Mouse (Mus musculus): Measurements from ENCODE around the gene Gria1. TPM values are rescaled to one million over a fixed set of nuclear protein-coding genes. Genes with fewer than 3 reads are reported as not detected.

Gene Gria1
- polyA plus RNA-seq, 1 experiment, result not detected

DNA sequence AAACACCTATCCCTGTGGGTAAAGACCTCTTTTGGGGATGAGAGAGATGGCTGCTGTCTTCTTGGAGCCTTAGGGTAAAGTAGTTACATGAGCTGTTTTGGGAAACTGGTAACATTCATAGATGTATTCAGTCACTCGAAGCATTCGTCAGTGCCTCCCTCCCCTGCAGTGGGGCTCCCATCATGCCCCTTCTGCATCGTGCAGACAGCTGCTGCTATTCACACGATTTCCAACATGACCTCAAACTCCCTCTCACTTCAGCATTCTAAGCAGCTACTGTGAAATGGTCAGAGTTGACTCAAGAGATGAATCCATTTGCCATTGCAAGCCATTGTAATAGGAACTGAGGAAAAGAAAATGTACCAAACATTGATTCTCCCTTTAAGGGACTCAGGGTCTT lies 11.2 kb downstream of the Gria1 start:
- H3K27ac ChIP-seq (replicated peaks; ENCODE audit: low read depth, low read length), result no peak overlapping the region
- no peak overlapping the region for H3K4me3 ChIP-seq (ENCODE audit: insufficient read depth, low read depth, low read length)
- no peaks in the 10 kb centered on the region for H3K4me1 ChIP-seq (ENCODE audit: control insufficient read depth, insufficient read depth, insufficient read length, low read length)

DNA sequence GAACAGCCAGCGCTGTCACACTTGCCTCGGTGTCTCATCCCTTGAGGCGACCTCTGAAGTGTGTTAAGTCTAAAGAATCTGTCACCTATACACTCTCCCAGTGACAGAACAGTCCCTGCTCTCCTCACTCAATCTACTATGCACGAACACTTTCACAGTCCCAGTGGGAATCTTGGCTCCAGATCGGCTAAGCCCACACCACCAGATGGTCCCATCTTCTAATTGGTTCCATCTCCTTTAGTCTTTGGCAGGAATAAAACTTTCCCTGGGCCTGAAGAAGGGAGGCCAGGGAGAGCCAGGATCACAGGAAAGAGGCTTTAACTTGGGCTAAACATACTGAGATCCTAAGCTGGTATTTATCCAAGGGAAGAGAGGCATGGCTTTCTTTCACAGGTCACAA lies 19.3 kb downstream of the Gria1 start:
- Histone ChIP-seq H3K27ac (replicated peaks; ENCODE audit: low read depth, low read length) (no peak overlapping the region), H3K4me3 (ENCODE audit: insufficient read depth, low read depth, low read length) (no peak overlapping the region), H3K4me1 (ENCODE audit: control insufficient read depth, insufficient read depth, insufficient read length, low read length) (no peaks in the 10 kb centered on the region)

DNA sequence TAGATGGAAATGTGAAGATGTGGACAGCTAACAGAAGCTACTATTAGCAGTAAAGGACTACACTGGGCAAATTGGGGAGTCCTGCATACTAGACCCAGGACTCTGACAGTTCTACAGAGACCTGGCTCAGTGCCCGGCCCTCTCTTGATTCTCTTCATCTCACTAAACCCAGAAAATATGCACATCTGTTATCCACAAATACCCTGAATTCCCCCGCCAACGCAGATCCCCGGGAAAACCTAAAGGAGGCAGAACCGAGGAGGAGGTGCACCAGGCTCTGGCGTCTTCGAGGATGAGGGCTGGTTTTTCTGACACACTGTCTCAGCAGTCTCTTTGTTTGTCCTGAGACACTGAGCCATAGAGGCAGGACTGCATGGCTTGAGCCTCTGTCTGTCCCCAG lies 27.6 kb downstream of the Gria1 start:
- H3K27ac ChIP-seq (replicated peaks; ENCODE audit: low read depth, low read length), result no peak overlapping the region
- H3K4me3 ChIP-seq (ENCODE audit: insufficient read depth, low read depth, low read length), result no peak overlapping the region
- H3K4me1 ChIP-seq (ENCODE audit: control insufficient read depth, insufficient read depth, insufficient read length, low read length), result no peaks in the 10 kb centered on the region

DNA sequence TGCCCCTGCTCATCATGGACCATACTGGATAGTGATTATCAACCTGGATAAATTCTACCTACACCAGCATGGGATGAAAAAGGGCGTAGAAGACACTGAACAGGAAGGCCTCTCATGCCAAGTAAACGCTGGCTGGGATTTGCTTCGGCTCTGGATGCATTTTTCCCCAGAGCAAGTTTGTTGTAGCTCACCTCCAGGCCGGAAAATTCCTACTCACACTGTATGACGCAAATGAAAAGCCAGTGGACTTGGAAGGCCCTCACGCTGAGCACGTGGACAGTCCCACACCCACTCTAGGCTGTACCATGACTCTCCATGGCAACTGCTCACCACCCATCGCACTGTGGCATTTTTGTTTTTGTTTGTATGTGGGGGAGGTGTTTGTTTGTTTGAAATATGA lies 28.1 kb downstream of the Gria1 start:
- Histone ChIP-seq H3K27ac (replicated peaks; ENCODE audit: low read depth, low read length) (no peak overlapping the region), H3K4me1 (ENCODE audit: control insufficient read depth, insufficient read depth, insufficient read length, low read length) (no peaks in the 10 kb centered on the region), H3K4me3 (ENCODE audit: insufficient read depth, low read depth, low read length) (no peak overlapping the region)

DNA sequence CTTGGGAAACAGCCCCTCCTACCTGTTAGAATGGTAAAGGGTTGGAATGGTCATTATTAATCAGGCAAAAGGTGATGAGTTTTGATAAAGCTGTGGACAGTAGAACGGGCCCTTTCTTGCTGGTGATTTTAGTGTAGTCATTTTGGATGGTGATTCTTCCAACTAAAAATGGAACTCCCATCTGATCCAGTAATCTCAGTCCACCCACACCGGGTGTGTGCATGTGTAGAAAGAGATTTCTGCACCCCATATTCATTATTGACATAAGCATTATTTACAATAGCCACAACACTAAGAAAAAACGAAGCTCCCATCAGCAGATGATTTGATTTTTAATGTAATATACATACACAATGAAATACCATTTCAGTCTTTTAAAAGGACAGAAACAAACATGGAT lies 30.9 kb downstream of the Gria1 start:
- no peak overlapping the region for H3K4me3 ChIP-seq (ENCODE audit: insufficient read depth, low read depth, low read length)
- H3K4me1 ChIP-seq (ENCODE audit: control insufficient read depth, insufficient read depth, insufficient read length, low read length), result no peaks in the 10 kb centered on the region
- no peak overlapping the region for H3K27ac ChIP-seq (replicated peaks; ENCODE audit: low read depth, low read length)

DNA sequence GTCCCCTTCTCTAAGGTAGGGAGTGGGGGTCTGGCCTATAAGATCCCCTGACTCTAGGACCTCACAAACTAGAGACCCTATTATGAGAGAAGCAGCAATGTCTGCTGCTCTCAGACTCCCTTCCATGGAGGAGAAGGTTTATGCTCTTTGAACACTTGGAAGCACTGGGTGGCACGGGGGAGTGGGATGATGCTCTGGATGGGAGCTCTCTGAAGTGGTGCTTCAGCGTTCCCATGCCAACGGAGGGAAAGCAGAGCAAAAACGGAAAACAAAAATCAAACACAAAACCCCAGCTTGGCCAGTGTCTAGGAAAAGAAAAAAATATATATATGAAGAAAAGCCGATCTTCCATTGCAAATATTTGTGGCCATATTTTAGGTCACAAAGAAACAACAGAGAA lies 33.0 kb downstream of the Gria1 start:
- Histone ChIP-seq H3K4me1 (ENCODE audit: control insufficient read depth, insufficient read depth, insufficient read length, low read length) (no peaks in the 10 kb centered on the region), H3K27ac (replicated peaks; ENCODE audit: low read depth, low read length) (no peak overlapping the region), H3K4me3 (ENCODE audit: insufficient read depth, low read depth, low read length) (no peak overlapping the region)

DNA sequence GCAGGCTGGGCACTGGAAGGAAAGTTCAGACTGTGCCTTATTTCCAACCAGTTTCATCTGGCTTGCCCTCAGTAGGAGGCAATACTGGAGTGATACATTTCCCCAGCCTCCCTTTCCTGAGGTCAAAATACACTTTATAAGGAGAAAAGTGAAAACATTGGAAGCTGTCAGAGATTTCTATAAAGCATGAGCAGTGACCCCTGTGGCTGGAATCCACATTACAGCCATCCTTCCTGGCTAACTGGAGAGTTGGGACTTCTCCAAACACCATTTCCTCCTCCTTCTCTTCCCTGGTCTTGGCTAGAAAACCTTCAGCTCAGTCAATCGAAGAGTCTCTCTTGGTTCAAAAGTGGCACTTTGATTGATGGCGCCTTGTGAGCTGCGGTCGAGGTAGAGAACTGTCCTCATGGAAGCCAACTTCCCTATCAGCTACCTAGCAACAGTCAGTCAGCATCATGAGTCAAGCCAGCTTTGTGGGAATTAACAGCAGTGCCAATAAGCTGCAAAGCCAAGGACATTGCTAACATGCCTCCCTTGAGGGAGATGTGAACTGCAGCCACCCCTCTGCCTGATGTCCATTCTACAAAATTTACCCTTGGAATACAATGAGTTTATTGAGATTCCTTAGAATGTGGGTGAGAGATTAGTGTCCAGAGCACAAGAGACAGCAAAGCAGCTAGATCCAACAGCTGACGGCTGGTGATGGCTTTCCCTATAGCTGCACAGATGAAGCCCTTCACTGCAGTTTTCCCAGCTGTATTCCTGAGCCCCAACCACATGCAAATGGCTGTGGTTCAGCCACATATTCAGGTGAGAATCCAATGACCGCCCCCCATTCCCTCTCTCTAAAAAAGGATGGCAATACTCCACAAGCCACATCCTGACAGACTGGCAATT lies 40.7 kb downstream of the Gria1 start:
- no peaks in the 10 kb centered on the region for H3K4me1 ChIP-seq (ENCODE audit: control insufficient read depth, insufficient read depth, insufficient read length, low read length)
- no peak overlapping the region for H3K4me3 ChIP-seq (ENCODE audit: insufficient read depth, low read depth, low read length)
- H3K27ac ChIP-seq (replicated peaks; ENCODE audit: low read depth, low read length), result no peak overlapping the region

DNA sequence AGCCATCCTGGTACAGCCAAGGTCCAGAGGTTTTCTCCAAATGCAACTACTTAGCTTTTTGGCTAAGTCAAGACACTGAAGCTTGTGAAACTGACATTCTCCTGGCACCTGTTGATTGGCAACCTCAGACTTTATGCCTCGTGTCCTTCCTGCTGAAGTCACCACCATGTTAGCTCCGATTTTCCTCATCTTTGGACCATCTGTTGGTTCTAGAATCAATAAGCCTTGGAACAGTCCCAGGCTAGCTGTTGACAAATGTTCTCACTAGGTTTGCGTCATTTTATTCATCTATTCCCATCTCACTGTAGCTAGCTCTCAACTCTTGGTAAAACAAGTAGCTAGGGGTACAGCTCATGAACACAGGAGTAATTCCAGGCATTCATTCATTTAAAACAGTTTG lies 51.3 kb downstream of the Gria1 start:
- no peaks in the 10 kb centered on the region for H3K4me1 ChIP-seq (ENCODE audit: control insufficient read depth, insufficient read depth, insufficient read length, low read length)
- no peak overlapping the region for H3K27ac ChIP-seq (replicated peaks; ENCODE audit: low read depth, low read length)
- no peak overlapping the region for H3K4me3 ChIP-seq (ENCODE audit: insufficient read depth, low read depth, low read length)

DNA sequence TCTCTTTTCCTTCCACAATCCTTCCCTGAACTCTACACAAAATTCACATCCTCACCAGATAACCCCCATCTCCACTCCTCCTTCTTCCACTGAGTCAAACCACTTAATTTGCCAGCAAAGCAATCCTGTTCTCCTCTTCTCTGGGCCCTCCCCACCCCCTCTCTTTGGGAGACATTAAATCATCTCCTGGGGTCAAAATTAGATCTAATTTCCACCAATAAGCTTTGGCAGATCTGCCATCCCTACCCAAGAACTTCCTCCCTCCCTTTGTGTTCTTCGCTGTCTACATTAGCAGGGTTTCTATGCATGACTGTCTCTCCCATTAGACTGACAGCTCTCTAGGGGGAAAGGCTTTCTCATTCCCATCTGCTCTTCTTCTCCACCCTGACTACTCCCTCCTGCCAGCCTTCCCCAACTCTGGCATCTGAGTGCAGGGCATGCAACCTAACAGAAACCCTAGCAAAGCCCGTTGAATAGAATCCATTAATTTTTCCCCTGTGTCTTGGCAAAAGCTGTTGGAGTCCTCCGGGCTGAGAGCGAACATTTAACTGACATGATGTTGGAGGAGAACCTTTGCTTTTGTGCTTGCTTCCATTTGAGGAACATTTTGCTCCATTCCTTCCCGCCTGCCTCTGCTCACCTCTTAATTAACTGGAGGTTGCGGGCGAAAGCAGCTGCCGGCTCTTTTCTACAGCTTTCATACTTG lies 59.2 kb downstream of the Gria1 start:
- no peak overlapping the region for H3K4me3 ChIP-seq (ENCODE audit: insufficient read depth, low read depth, low read length)
- no peaks in the 10 kb centered on the region for H3K4me1 ChIP-seq (ENCODE audit: control insufficient read depth, insufficient read depth, insufficient read length, low read length)
- no peak overlapping the region for H3K27ac ChIP-seq (replicated peaks; ENCODE audit: low read depth, low read length)

DNA sequence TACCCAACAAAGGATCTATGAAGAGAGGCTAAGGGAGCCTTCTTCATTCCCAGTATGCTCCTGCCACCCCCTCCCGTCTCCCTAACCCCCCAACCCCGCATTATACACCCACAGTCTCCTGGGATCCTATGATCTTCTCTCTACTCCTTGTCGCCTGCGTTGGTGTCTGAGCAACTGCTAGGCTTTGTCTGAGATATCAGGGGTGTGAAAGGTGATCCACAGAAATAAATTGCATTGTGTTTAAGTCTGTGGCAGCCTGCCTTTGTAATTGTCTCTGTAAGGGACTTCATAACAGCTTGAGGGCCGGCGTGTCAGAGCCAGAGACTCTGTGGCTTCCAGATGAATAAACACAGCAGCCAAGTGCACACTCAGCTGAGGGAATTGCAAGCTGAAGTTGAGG lies 61.0 kb downstream of the Gria1 start:
- H3K4me3 ChIP-seq (ENCODE audit: insufficient read depth, low read depth, low read length), result no peak overlapping the region
- no peak overlapping the region for H3K27ac ChIP-seq (replicated peaks; ENCODE audit: low read depth, low read length)

DNA sequence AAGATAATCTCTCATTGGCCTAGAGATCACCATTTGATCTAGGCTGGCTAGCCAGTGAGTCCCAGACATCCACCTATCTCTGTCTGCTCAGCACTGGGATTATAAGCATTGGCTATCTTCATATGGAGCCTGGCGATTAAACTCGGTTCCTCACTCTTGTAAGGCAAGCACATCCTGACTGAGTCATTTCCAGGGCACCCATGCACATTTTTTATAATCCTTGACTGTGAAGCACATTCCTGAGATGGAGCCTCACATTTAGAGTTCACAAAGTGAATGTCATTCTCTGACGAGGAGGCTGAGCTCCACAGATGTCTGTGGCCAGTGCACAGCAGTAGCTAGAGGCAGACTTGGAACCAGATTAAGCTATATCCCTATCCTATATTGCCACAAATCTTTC lies 68.2 kb downstream of the Gria1 start:
- Histone ChIP-seq H3K4me1 (ENCODE audit: control insufficient read depth, insufficient read depth, insufficient read length, low read length) (no peaks in the 10 kb centered on the region), H3K27ac (replicated peaks; ENCODE audit: low read depth, low read length) (no peak overlapping the region), H3K4me3 (ENCODE audit: insufficient read depth, low read depth, low read length) (no peak overlapping the region)

More for the DNA sequence above, 61.0 kb downstream of the Gria1 start:
- H3K4me1 ChIP-seq (ENCODE audit: control insufficient read depth, insufficient read depth, insufficient read length, low read length), result no peaks in the 10 kb centered on the region

DNA sequence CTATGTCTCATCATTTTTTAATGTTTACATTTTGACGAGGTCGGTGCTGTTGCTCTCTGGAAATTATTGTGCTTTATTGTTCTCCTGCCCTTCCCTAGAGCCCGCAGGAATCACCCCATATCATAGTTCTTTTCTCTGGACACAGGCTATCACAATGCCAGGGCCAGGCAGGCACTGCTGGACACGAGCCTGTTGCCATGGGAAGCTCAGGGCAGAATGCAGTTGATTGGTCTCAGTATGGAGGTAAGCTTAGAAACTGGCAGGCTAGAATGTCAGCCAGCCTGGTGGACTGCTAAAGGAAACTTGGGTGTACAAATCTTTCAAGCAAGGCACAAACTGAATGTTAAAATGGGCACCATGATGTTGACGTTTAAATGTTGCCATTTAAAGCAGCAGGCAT lies 78.3 kb downstream of the Gria1 start:
- H3K4me1 ChIP-seq (ENCODE audit: control insufficient read depth, insufficient read depth, insufficient read length, low read length), result no peaks in the 10 kb centered on the region
- H3K27ac ChIP-seq (replicated peaks; ENCODE audit: low read depth, low read length), result no peak overlapping the region
- H3K4me3 ChIP-seq (ENCODE audit: insufficient read depth, low read depth, low read length), result no peak overlapping the region

DNA sequence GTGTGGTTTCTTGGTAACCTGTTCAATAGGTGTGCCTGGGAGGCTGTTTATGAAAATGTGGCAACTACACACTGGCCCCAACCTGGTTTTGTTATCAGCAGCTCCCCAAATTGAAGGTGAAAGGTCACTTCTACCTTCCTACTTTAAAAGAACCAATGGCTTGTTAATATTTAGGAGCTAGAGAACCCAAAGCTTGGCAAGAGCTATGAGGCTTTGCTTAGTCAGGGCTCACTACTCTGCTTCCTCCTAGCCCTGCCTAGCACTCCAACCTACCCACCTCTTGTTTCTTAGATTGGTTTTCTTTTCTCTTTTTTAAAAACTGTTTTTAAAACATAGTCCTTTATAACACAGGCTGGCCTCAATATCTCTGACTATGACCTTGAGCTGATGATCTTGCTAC lies 79.5 kb downstream of the Gria1 start:
- no peaks in the 10 kb centered on the region for H3K4me1 ChIP-seq (ENCODE audit: control insufficient read depth, insufficient read depth, insufficient read length, low read length)
- H3K27ac ChIP-seq (replicated peaks; ENCODE audit: low read depth, low read length), result no peak overlapping the region
- H3K4me3 ChIP-seq (ENCODE audit: insufficient read depth, low read depth, low read length), result no peak overlapping the region

DNA sequence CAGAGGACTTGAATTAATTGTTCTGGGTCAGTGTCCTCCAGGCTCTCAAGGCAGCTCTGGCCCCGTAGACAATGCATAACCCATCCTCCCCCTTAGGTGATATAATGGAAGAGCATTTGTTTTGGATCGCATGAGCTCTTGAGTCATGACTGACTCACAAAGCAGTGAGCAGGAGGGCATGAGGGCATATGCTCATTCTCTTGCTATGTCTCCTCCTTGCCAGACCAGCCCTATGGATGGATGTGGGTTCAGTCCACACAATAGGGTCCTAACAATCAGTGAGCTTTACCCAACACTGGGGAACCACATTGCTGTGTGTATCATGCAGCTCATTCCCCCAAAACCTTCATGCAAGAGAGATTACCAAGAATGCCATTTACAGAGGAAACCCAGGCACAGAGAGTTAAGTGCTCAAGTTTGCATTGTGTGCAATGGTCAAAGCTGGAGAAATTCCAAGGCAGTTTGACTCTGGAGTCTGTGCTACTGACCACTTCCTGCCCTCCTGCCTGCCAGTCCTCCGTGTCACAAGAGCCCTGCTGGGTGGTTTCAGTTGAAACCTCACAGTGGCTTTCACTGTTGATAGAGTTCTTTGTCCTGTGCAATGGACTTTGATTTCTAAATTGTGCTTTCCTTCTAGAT lies 80.2 kb downstream of the Gria1 start:
- H3K4me3 ChIP-seq (ENCODE audit: insufficient read depth, low read depth, low read length), result no peak overlapping the region
- H3K27ac ChIP-seq (replicated peaks; ENCODE audit: low read depth, low read length), result no peak overlapping the region
- no peaks in the 10 kb centered on the region for H3K4me1 ChIP-seq (ENCODE audit: control insufficient read depth, insufficient read depth, insufficient read length, low read length)

DNA sequence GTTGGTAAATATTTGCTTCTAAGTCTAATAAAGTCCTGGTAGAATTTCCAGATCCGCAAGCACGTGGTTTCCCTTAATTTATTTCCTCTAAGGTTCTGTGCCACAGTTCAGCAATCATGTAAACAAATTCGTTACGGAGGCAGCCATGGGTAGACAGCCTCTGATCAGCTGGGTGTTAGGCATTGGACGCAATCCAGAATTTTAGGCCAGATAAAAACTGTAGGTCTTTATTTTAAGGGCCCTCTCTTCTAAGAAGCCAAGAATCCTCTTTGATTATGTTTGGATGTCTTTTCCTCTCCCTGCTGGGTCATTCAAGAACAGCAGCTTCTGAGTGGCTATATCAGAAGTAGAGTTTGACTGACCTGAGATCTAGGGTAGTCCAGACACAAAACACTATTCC lies 89.3 kb downstream of the Gria1 start:
- Histone ChIP-seq H3K4me3 (ENCODE audit: insufficient read depth, low read depth, low read length) (no peak overlapping the region), H3K4me1 (ENCODE audit: control insufficient read depth, insufficient read depth, insufficient read length, low read length) (no peaks in the 10 kb centered on the region), H3K27ac (replicated peaks; ENCODE audit: low read depth, low read length) (no peak overlapping the region)

All from brown adipose tissue, adult 24 weeks (tissue).